Mouse (Mus musculus) cerebellum, adult (tissue): ENCODE data around the gene Ms4a5.
"Not testable (repeated sequence)": the region's sequence is repeated elsewhere in the genome, so short reads cannot be mapped to it uniquely, and the experiment has no call there.

Experiments used
- ATAC-seq: cut with Nextera tagmentation; 2 replicates; pipeline ENCODE4 v1.9.2; 2017; ENCODE audit warnings: mild to moderate bottlenecking, moderate library complexity, mixed read lengths; ENCODE audit not compliant: insufficient number of reproducible peaks, low FRiP score, low TSS enrichment

Ms4a5 gene

DNA sequence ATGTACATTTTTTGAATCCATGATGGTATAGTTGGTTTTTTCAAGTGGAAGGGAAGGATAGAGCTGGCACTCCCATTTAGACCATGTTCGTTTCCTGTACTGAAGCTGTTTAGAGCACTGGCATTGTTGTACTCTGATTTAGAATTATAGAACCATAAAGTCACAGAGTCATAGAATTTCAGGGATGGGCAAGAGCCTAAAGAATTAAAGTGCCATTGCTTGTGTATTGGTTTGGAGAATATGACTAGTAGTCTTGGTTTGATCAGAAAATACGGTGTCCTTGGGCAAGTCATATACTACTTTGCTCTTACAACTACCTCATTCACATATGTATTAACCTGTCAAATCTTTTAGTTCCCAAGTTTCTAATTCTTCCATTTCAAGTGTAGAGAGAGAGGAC is at the start of gene Ms4a5:
TSS of gene Ms4a5 (minus strand) at position 101 of the 400 bp plus-strand sequence.
- no peak for ATAC-seq

DNA sequence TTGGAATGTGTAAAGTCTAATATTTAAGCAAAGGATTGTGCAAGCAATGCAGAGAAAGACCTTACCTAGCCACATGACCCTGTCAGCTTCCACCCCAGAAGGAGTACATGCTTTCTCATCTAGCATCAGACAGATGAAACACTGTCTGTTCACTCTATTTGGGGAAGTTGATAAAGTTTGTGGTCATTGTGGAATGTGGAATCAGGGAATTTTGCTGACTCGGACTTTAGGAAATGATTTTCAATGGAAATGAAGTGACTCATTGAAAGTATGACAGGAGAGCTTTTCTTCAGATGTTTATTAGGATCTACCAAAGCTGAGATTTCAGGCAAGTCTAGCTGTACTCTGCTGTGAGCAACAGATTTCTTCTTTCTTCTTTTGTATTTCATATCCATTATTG is 37.5 kb upstream of the Ms4a5 start:
- ATAC-seq: no peak

DNA sequence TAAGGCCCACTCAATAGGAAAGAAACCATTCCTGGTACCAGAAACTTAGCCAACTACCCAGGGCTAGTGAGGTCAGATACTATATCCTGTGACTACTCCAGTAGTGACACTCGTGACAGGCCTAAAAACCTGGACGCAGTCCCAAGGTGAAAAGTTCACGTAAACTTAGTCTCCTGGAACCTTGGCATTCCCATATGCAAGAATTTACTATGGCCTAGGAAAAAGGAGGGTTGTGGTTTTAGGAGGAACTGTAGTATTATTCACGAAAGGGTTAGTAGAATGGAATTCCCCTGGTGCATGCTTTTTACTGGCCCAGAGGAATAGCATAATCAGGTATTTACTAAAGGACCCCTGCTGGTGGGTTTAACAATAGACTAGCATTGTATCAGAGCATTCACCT is 33.1 kb upstream of the Ms4a5 start:
- no peak for ATAC-seq

DNA sequence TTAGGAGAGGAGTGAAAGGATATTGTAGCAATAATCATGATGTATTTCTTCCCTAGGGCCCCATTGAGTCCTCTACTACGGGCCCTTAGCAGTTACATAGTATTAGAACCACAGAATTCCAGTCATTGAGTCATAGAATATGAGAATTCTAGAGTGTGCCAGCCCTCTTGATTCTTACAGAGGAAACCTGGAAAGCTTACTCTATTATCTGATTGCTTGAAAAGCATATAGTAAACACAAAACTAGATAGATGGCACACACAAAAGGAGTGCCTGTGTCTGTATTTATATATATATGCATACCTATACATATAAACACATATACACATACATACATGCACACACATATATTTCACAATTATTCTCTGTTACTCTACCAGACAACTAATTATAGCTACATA is 30.7 kb upstream of the Ms4a5 start, which contains the start of gene Ms4a14:
TSS of gene Ms4a14 (minus strand) at position 101 of the 400 bp plus-strand sequence.
- ATAC-seq: no peak

DNA sequence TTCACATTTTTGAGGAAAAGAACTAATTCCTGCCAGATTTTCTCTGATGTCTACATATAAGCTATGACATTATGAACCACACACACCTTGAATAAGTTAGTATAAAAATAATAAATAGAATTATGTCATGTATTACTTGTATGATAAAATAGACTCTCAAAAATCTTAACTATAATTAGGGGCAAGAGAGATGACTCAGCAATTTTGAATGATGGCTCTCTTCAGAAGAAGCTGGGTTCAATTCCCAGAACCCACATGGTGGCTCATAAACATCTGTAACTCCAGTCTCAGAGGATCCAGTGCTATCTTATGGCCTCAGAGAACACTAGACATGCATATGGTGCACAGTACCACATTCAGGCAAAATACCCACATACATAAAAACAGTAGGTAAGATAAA is 25.2 kb upstream of the Ms4a5 start:
- no peak for ATAC-seq

DNA sequence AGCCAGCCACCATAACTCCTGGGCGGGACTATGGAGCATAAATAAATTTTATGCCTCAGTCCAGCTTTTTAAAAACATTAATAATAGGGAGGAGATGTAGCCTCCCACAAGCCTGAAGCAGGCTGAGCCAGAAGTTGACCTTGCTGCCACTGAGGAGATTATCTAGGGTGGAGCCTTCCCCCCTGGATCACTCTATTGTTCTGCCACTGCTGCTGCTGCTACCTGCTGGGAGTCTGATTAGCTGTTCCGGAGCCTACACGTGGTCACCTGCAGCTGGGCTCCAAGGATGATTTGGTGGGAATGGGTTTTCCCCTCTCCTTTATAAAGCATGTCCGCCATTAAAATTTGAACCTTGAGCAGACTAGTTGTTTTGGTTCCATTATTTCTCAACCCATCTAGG is 15.9 kb upstream of the Ms4a5 start:
- ATAC-seq: not testable (repeated sequence)

- ATAC-seq: no peak
Observed at GRCm38 (mm10) chr19:11298939-11299338, 15.3 kb upstream of the Ms4a5 start.

- ATAC-seq: not testable (repeated sequence)
Observed at GRCm38 (mm10) chr19:11293616-11294015, 9.9 kb upstream of the Ms4a5 start.

GRCm38 (mm10) chr19:11292990-11293389 is 9.3 kb upstream of the Ms4a5 start:
- no peak for ATAC-seq

GRCm38 (mm10) chr19:11280223-11280622 is 3.5 kb downstream of the Ms4a5 start:
- no peak for ATAC-seq

GRCm38 (mm10) chr19:11276431-11276830 is 7.2 kb downstream of the Ms4a5 start:
- ATAC-seq: no peak

DNA sequence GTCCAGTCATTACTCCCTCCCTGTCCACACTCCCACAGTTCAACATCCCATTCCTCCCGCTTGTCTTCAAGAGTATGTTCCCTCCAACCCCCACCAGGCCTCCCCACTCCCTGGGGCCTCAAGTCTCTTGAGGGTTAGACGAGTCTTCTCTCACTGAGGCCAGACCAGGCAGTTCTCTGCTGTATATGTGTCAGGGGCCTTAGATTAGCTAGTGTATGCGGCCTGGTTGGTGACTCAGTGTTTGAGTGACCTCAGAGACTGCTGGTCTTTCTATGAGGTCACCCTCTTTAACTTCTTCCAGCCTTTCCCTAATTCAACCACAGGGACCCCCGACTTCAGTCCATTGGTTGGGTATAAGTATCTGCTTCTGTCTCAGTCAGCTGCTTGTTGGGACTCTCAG is 16.7 kb downstream of the Ms4a5 start:
- no peak for ATAC-seq

GRCm38 (mm10) chr19:11266052-11266845 is 17.4 kb downstream of the Ms4a5 start, which contains the start of gene Ms4a1:
Gene Ms4a1 (minus strand): TSS chr19:11266241.
- ATAC-seq: no peak

DNA sequence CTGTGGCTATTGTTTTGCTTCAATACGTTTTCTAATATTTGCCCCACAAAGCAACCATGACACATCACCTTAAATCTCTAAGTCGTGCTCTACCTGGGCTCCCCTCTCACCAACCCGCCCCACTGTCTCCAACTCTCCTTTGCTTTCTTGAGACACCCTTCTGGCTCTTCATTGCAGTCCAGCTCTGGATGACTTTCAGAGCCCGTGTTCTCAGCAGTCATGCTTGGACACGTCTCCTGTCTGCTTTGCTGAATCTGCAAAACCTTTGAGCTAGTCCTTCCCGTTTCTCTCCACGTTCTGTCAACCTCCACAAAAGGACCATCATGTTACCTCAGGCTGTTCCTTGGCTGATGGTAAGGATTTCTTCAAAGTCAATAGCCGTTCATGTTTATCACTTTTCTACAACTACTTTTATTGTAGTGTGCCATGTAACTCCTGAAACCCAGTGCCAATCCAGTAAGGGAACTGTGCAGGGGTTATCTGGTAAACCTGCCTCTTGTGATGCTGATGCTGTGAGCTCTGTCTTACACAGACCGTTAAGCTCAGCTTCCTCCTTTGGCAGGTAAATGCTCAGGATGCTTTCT is 19.0 kb downstream of the Ms4a5 start:
- ATAC-seq: no peak

DNA sequence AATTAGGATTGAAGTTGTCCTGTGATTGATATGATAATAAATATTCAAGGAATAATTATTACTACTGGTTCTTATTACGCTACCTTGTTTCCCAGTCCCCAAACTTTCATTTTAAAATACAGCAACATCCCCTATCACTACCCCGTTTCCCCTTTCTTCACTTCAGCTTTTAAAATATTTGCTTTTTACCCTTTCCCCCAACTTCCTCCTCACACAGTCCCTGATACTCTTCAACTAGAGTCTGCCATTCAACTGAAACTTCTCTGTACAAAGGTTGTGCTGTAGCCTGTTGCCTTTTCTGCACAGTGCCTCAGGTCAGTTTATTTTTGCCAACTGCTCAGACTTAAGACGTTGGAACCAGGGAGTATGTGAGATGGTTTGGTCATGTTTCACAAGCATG is 20.1 kb downstream of the Ms4a5 start:
- no peak for ATAC-seq

DNA sequence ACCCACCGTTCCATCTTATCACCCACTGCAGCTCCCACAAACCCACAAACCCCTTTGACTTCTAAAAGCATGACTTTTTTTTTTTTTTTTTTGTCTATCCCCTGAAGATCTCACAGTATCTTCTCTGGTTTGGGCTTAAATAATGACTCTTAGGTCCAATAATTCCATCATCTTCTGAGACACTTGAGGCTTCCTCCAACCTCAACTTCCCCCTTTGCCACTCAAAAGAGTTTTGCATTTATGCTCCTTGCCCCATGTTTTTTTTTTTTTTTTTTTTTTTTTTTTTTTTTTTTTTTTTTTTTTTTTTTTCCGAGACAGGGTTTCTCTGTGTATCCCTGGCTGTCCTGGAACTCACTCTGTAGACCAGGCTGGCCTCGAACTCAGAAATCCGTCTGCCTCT is 20.7 kb downstream of the Ms4a5 start:
- ATAC-seq: not testable (repeated sequence)

DNA sequence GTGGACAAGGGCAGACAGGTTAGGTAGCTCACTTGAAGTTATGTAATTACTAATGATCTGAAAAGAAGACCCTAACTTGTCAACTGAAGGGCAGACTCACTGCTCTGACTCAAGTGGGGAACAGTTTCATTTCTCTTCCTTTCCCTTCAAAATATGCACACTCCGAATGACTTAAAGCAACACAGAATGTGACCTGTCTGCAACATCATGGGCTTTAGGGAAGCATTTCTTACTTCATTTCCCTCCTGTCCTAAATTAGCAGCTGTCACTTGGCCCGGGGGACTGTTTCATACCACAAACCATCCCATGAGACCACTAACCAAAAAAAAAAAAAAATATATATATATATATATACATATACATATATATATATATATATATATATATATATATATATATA is 22.2 kb downstream of the Ms4a5 start:
- ATAC-seq: no peak

- no peak for ATAC-seq
Observed at GRCm38 (mm10) chr19:11244230-11244629, 39.4 kb downstream of the Ms4a5 start.

- ATAC-seq: no peak
Observed at GRCm38 (mm10) chr19:11242560-11242959, 41.1 kb downstream of the Ms4a5 start.

- ATAC-seq: no peak
Observed at GRCm38 (mm10) chr19:11235820-11236219, 47.9 kb downstream of the Ms4a5 start.

DNA sequence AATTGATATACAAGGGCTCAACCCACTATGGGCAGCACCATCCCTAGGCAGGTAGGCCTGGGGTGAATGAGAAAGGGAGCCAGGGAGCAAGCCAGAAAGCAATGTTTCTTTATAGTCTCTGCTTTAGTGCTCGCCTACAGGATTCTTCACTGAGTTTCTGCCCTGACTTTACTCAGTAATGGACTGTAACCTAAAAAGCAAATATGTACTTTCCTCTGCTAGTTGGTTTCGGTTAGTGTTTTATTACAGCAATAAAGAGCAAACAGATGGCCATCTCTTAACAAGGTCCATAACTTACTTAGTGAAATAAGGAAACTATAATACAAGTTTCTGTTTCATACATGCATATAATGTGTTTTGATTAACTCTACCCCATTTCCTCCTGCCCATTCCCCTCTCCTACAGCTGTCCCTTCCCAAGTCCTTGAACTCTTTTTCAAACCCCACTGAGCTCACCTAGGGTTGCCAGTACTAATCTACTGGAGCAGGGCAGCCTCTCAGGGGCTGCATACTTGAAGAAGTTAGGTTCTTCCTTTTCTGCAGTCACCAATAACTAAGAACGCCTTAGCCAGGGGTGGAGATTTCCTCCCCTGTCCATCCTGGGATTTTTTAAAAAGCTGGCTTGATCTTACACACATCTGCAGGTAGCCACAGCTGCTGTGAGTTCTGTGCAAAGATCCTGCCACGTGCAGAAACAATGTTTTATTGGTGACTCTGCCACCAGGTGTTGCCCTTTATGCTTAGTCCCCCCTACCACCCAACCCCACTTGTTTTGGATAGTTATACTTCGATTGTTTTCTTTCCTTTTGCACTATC is 48.5 kb downstream of the Ms4a5 start:
- ATAC-seq: no peak
